Mouse (Mus musculus) midbrain, embryonic 10.5 days (tissue): Measurements from ENCODE around the gene Zfyve9. TPM values are rescaled to one million over a fixed set of nuclear protein-coding genes. Genes with fewer than 3 reads are reported as not detected.

ENCODE experiments used
- DNase-seq: peaks from one replicate; pipeline ENCODE4 v3.0.0-alpha.2; 2017; ENCODE audit warnings: low spot score
- H3K27ac ChIP-seq: fragments of 300-500 bp; sonication (generic); replicated peaks from 2 replicates; pipeline ENCODE4 v1.5.1; 2016; ENCODE audit warnings: mild to moderate bottlenecking
- H3K27me3 ChIP-seq: fragments of 300-500 bp; sonication (generic); 2 replicates; pipeline ENCODE4 v1.6.1; 2016; ENCODE audit warnings: low read depth, mild to moderate bottlenecking; ENCODE audit not compliant: poor library complexity, severe bottlenecking
- H3K36me3 ChIP-seq: fragments of 300-500 bp; sonication (generic); 2 replicates; pipeline ENCODE4 v1.6.1; 2016; ENCODE audit warnings: mild to moderate bottlenecking, moderate library complexity
- H3K4me1 ChIP-seq: fragments of 300-500 bp; sonication (generic); 2 replicates; pipeline ENCODE4 v1.6.1; 2016
- H3K4me3 ChIP-seq: fragments of 300-500 bp; sonication (generic); 2 replicates; pipeline ENCODE4 v1.5.1; 2016; ENCODE audit warnings: mild to moderate bottlenecking, moderate library complexity
- H3K9me3 ChIP-seq: fragments of 300-500 bp; sonication (generic); replicated peaks from 2 replicates; pipeline ENCODE4 v1.6.1; 2016; ENCODE audit warnings: mild to moderate bottlenecking
- WGBS: fragments of 180-500 bp; shearing (Covaris S2); methylation state at CpG from one replicate; pipeline ENCODE4 v1.1.7; 2016; 5-methylcytosine and 5-hydroxymethylcytosine counted together
- polyA plus RNA-seq: library from polyadenylated mRNA; unstranded; fragments of >200 nt; fragmentation: Nextera tagmentation; extraction: Ambion mirVana; gene quantifications from 2 replicates; pipeline ENCODE4 v1.2.1, GENCODE M21; 2016

The Zfyve9 gene
- polyA plus RNA-seq, 1 experiment from 2014 or later, result 3.9 TPM

GRCm38 (mm10) chr4:108782421-108783085 lies 2.0 kb upstream of the Zfyve9 start:
- WGBS, result 40% methylated on average over 8 of the region's 8 CpGs

DNA sequence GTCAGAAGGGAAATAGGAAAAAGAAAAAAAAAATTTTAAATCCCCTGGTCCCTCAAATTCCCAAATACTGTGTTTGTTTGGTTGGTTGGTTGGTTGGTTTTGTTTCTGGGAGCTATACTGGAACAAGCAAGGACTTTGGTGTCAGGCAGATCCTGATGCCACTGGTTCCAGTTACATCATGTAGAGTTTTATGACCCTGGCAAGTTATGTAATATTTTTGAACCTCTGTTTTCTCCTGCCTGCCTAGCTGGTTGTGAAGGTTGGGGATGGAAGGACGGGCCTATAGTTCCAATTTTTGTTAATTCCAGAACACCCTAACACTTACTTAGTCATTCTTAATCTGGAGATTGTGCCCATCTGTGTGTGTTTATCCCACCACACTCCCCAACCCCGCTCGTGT lies 998 bp upstream of the Zfyve9 start:
- no peak overlapping the region for H3K27ac ChIP-seq
- H3K4me3 ChIP-seq, result peak overlapping the region; percentile 95; the same call in 1 of the 2 replicates
- WGBS, result 46% methylated on average over 3 of the region's 3 CpGs
- no peaks in the 10 kb centered on the region for H3K36me3 ChIP-seq
- H3K27me3 ChIP-seq, result peaks cover 16% of the 10 kb centered on the region
- DNase-seq, result no peak
- H3K9me3 ChIP-seq, result no peaks in the 10 kb centered on the region
- peaks cover 38% of the 10 kb centered on the region for H3K4me1 ChIP-seq

More at GRCm38 (mm10) chr4:108782421-108783085, 2.0 kb upstream of the Zfyve9 start:
- peaks cover 38% of the 10 kb centered on the region for H3K4me1 ChIP-seq
- H3K27ac ChIP-seq, result no peak overlapping the region
- no peak for DNase-seq
- H3K4me3 ChIP-seq, result no peak overlapping the region
- no peaks in the 10 kb centered on the region for H3K36me3 ChIP-seq
- peaks cover 16% of the 10 kb centered on the region for H3K27me3 ChIP-seq
- H3K9me3 ChIP-seq, result no peaks in the 10 kb centered on the region

DNA sequence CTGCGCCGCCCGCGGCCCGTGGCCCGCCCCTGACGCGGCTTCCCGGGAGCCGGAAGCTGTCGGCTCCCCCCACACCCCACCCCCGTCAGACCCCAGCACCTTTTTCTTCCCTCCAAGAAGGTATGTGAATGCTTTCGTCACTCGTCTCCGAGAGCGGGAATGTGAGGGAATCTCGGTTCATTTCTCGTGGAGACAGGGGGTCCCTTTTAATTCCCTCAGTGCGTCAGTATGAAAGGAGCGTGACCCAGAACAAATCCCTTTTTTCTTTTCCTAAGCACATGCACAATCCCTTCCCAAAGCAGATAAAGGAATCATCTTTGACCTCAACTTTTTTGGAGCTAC lies 237 bp upstream of the Zfyve9 start:
- WGBS, result under 1% methylated on average over 20 of the region's 20 CpGs
- H3K36me3 ChIP-seq, result no peaks in the 10 kb centered on the region
- peak overlapping the region; percentile 95 for H3K4me3 ChIP-seq
- DNase-seq, result peak; percentile 82
- peak overlapping the region; percentile 99 for H3K27ac ChIP-seq
- peaks cover 16% of the 10 kb centered on the region for H3K27me3 ChIP-seq
- peaks cover 38% of the 10 kb centered on the region for H3K4me1 ChIP-seq
- H3K9me3 ChIP-seq, result no peaks in the 10 kb centered on the region

GRCm38 (mm10) chr4:108779763-108780056 lies 888 bp downstream of the Zfyve9 start:
- no peak for DNase-seq
- Histone ChIP-seq H3K4me3 (peak overlapping the region; percentile 95), H3K36me3 (no peaks in the 10 kb centered on the region), H3K27me3 (peaks cover 16% of the 10 kb centered on the region), H3K4me1 (peaks cover 38% of the 10 kb centered on the region), H3K27ac (peak overlapping the region; percentile 99), H3K9me3 (no peaks in the 10 kb centered on the region)
- WGBS, result 1% methylated on average over 7 of the region's 7 CpGs

- Histone ChIP-seq H3K4me3 (no peak overlapping the region), H3K27me3 (no peaks in the 10 kb centered on the region), H3K27ac (no peak overlapping the region), H3K4me1 (peaks cover 4% of the 10 kb centered on the region), H3K36me3 (0 out of 2 replicates have a peak, but pooled peaks cover 3% of the 10 kb centered on the region), H3K9me3 (no peaks in the 10 kb centered on the region)
- DNase-seq, result no peak
Measured at GRCm38 (mm10) chr4:108768527-108768926, 12.1 kb downstream of the Zfyve9 start.

DNA sequence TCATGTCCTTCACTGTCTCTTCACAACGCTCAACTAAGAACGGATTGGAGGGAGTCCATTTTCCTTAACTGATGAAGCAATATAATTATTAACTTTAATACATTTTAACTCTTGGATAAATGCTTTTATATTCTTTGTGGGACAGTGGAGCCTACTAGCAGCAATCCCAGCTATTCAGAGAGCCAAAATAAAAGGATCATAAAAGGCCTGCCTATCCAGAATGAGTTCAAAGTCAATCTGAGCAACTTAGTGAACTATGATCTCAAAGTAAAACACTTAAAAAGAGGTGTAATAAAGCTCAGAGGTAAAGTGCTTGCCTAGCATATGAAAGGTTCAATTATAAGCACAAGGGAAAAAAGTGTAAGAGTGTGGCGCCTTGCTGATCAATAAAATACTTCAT lies 21.0 kb downstream of the Zfyve9 start:
- H3K9me3 ChIP-seq, result no peaks in the 10 kb centered on the region
- H3K27me3 ChIP-seq, result no peaks in the 10 kb centered on the region
- H3K27ac ChIP-seq, result no peak overlapping the region
- DNase-seq, result no peak
- no peaks in the 10 kb centered on the region for H3K4me1 ChIP-seq
- WGBS, result 95% methylated on average over 3 of the region's 3 CpGs
- no peak overlapping the region for H3K4me3 ChIP-seq
- H3K36me3 ChIP-seq, result no peaks in the 10 kb centered on the region

- Histone ChIP-seq H3K4me1 (no peaks in the 10 kb centered on the region), H3K36me3 (no peaks in the 10 kb centered on the region), H3K4me3 (no peak overlapping the region), H3K27ac (no peak overlapping the region), H3K9me3 (no peaks in the 10 kb centered on the region), H3K27me3 (no peaks in the 10 kb centered on the region)
- DNase-seq, result no peak
- 91% methylated on average over 3 of the region's 3 CpGs for WGBS
Measured at GRCm38 (mm10) chr4:108746160-108746873, 34.3 kb downstream of the Zfyve9 start.

- Histone ChIP-seq H3K9me3 (peaks cover 3% of the 10 kb centered on the region; the same call in 1 of the 2 replicates), H3K27me3 (no peaks in the 10 kb centered on the region), H3K4me1 (peaks cover 9% of the 10 kb centered on the region), H3K4me3 (no peak overlapping the region), H3K27ac (no peak overlapping the region), H3K36me3 (no peaks in the 10 kb centered on the region)
- DNase-seq, result no peak
- WGBS, result 54% methylated on average over 3 of the region's 3 CpGs
Measured at GRCm38 (mm10) chr4:108731582-108731981, 49.0 kb downstream of the Zfyve9 start.

- 92% methylated on average over 1 of the region's 1 CpGs for WGBS
- no peak overlapping the region for H3K4me3 ChIP-seq
- no peak overlapping the region for H3K27ac ChIP-seq
- H3K4me1 ChIP-seq, result peaks cover 9% of the 10 kb centered on the region
- DNase-seq, result no peak
- peaks cover 3% of the 10 kb centered on the region; the same call in 1 of the 2 replicates for H3K36me3 ChIP-seq
- H3K9me3 ChIP-seq, result peaks cover 3% of the 10 kb centered on the region; the same call in 1 of the 2 replicates
- no peaks in the 10 kb centered on the region for H3K27me3 ChIP-seq
Measured at GRCm38 (mm10) chr4:108730450-108730849, 50.1 kb downstream of the Zfyve9 start.

GRCm38 (mm10) chr4:108724102-108724501 lies 56.5 kb downstream of the Zfyve9 start:
- WGBS, result 91% methylated on average over 2 of the region's 2 CpGs
- Histone ChIP-seq H3K27me3 (no peaks in the 10 kb centered on the region), H3K36me3 (peaks cover 26% of the 10 kb centered on the region), H3K4me1 (no peaks in the 10 kb centered on the region), H3K27ac (no peak overlapping the region), H3K9me3 (no peaks in the 10 kb centered on the region), H3K4me3 (no peak overlapping the region)
- DNase-seq, result no peak

DNA sequence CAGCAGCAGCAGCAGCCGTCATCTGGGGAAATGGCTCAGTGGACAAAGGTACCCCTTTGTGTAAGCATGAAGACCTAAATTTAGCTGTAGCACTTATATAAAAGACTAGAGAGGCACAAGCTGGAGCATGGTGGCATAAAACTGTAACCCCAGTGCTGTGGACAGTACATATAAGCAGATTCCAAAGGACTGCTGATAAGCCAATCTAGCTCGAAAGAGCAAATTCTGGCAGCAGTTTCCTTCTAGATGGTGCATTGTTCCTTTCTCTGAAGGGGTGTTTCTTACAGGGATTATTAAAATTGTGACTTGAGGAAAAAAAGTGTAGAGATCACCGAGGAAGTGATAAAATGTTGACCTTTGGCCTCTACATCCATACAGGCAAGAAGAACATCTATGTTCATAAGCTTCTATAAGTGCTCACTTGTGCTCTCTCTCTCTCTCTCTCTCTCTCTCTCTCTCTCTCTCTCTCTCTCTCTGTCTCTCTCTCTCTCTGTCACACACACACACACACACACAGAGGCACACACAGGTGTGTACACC lies 59.3 kb downstream of the Zfyve9 start:
- 87% methylated on average over 3 of the region's 3 CpGs for WGBS
- no peaks in the 10 kb centered on the region for H3K4me1 ChIP-seq
- no peak overlapping the region for H3K27ac ChIP-seq
- peaks cover 43% of the 10 kb centered on the region for H3K36me3 ChIP-seq
- no peaks in the 10 kb centered on the region for H3K9me3 ChIP-seq
- no peak for DNase-seq
- H3K4me3 ChIP-seq, result no peak overlapping the region
- no peaks in the 10 kb centered on the region for H3K27me3 ChIP-seq

- no peak within 1 kb of the TSS for H3K4me3 ChIP-seq
- 94% methylated on average over 5 of the region's 5 CpGs for WGBS
- no peaks in the 10 kb centered on the region for H3K9me3 ChIP-seq
- no peak for DNase-seq
- no peaks in the 10 kb centered on the region for H3K4me1 ChIP-seq
- no peak within 1 kb of the TSS for H3K27ac ChIP-seq
- peaks cover 45% of the 10 kb centered on the region for H3K36me3 ChIP-seq
- H3K27me3 ChIP-seq, result no peaks in the 10 kb centered on the region
Measured at GRCm38 (mm10) chr4:108719349-108719748, 61.2 kb downstream of the Zfyve9 start, which contains the start of gene 3110021N24Rik. Gene 3110021N24Rik (plus strand): TSS chr4:108719649.

GRCm38 (mm10) chr4:108708209-108708608 lies 72.4 kb downstream of the Zfyve9 start:
- DNase-seq, result no peak
- Histone ChIP-seq H3K27ac (no peak overlapping the region), H3K27me3 (no peaks in the 10 kb centered on the region), H3K4me1 (no peaks in the 10 kb centered on the region), H3K9me3 (no peaks in the 10 kb centered on the region), H3K4me3 (no peak overlapping the region), H3K36me3 (peaks cover 22% of the 10 kb centered on the region)
- 90% methylated on average over 5 of the region's 5 CpGs for WGBS
